ENCODE assay signal across 10 mouse cellular contexts in genomic region chr2:157070365-157070764, GRCm38 (mm10). TPM values are rescaled to one million over a fixed set of nuclear protein-coding genes. Genes with fewer than 3 reads are reported as not detected.
DNase-seq lines count a peak whose midpoint lies in the region; ATAC-seq and TF ChIP-seq lines count a peak whose summit lies in the region.
"Had no signal": no experiment of that assay in that cellular context is flagged by ENCODE, and none has a peak within 500 bp of the region (broad histone marks: within the 10 kb centered on the region; RNA-seq: fewer than 3 reads in every experiment).

No protein-coding gene starts in this region.

- ATAC-seq in heart, postnatal 0 days (ENCODE audit: insufficient read depth, low read depth), result peak; percentile 28; the same call in 1 of the 2 replicates
- no peak for ATAC-seq in limb, embryonic 12.5 days (ENCODE audit: insufficient number of reproducible peaks, insufficient read depth, low FRiP score, low TSS enrichment, low read depth)
- no peak for ATAC-seq in midbrain, embryonic 16.5 days
- ATAC-seq: Patski had no signal

- H3K27ac ChIP-seq in layer of hippocampus, adult 2 months, result peak overlapping the region; percentile 83
- H3K27ac ChIP-seq in heart, postnatal 0 days (ENCODE audit: low read depth), result peak overlapping the region; percentile 89
- peak overlapping the region; percentile 75 for H3K27ac ChIP-seq in limb, embryonic 12.5 days
- peak overlapping the region; percentile 45 for H3K27ac ChIP-seq in midbrain, embryonic 16.5 days (ENCODE audit: low read length)

- peaks cover 88% of the 10 kb centered on the region for H3K4me1 ChIP-seq in heart, postnatal 0 days (ENCODE audit: control insufficient read depth, insufficient read depth)
- H3K4me1 ChIP-seq in limb, embryonic 12.5 days (replicated peaks), result peaks cover 85% of the 10 kb centered on the region
- H3K4me1 ChIP-seq in midbrain, embryonic 16.5 days (ENCODE audit: control insufficient read depth, insufficient read depth, low read length), result peaks cover 74% of the 10 kb centered on the region

- WGBS in heart, postnatal 0 days, result 3% methylated on average over 9 of the region's 9 CpGs
- WGBS in limb, embryonic 12.5 days, result 61% methylated on average over 9 of the region's 9 CpGs
- 40% methylated on average over 9 of the region's 9 CpGs for WGBS in midbrain, embryonic 16.5 days

- no peak for TF ChIP-seq CTCF in layer of hippocampus, adult 2 months (conservative IDR thresholded peaks at IDR 0.05)
- no peak for TF ChIP-seq CTCF in heart, postnatal 0 days (IDR thresholded peaks at IDR 0.05; ENCODE audit: low read depth)

- H3K4me3 ChIP-seq in layer of hippocampus, adult 2 months, result no peak overlapping the region
- no peak overlapping the region for H3K4me3 ChIP-seq in heart, postnatal 0 days (ENCODE audit: low read depth, low read length)
- no peak overlapping the region for H3K4me3 ChIP-seq in limb, embryonic 12.5 days (replicated peaks)
- no peak overlapping the region for H3K4me3 ChIP-seq in midbrain, embryonic 16.5 days (ENCODE audit: low read depth, low read length)

- TF ChIP-seq EP300 in heart, postnatal 0 days (IDR thresholded peaks at IDR 0.05; ENCODE audit: low read depth), result peak; percentile 44; the same call in 1 of the 2 replicates

- no peaks in the 10 kb centered on the region for H3K27me3 ChIP-seq in heart, postnatal 0 days (ENCODE audit: control insufficient read depth, insufficient read depth, low read length)
- no peaks in the 10 kb centered on the region for H3K27me3 ChIP-seq in limb, embryonic 12.5 days
- no peaks in the 10 kb centered on the region for H3K27me3 ChIP-seq in midbrain, embryonic 16.5 days (ENCODE audit: control insufficient read depth, insufficient read depth, low read depth, low read length)
- H3K27me3 ChIP-seq: Patski had no signal

- H3K36me3 ChIP-seq in heart, postnatal 0 days (replicated peaks; ENCODE audit: control insufficient read depth, insufficient read depth, low read length), result peaks cover 6% of the 10 kb centered on the region; the same call in 1 of the 2 replicates
- H3K36me3 ChIP-seq in limb, embryonic 12.5 days, result peaks cover 35% of the 10 kb centered on the region
- 0 out of 2 replicates have a peak, but pooled peaks cover 2% of the 10 kb centered on the region for H3K36me3 ChIP-seq in midbrain, embryonic 16.5 days (ENCODE audit: control insufficient read depth, insufficient read depth, low read length)

- peak overlapping the region; percentile 32; the same call in 1 of the 2 replicates for H3K4me2 ChIP-seq in heart, postnatal 0 days (ENCODE audit: low read depth, low read length)
- no peak overlapping the region for H3K4me2 ChIP-seq in limb, embryonic 12.5 days
- H3K4me2 ChIP-seq in midbrain, embryonic 16.5 days (ENCODE audit: low read length), result peak overlapping the region; percentile 17; the same call in 1 of the 2 replicates

- peak overlapping the region; percentile 36; the same call in 1 of the 2 replicates for H3K9ac ChIP-seq in heart, postnatal 0 days (replicated peaks; ENCODE audit: low read depth, low read length)
- 0 out of 2 replicates have a peak overlapping the region, but pooled peaks have one; percentile 37 for H3K9ac ChIP-seq in limb, embryonic 12.5 days (replicated peaks)
- no peak overlapping the region for H3K9ac ChIP-seq in midbrain, embryonic 16.5 days (ENCODE audit: low read depth, low read length)

- no peak for DNase-seq in layer of hippocampus, adult 2 months (ENCODE audit: low spot score in 2 of 2)
- no peak for DNase-seq in layer of hippocampus, adult 9-10 months (ENCODE audit: low spot score)
- peak; percentile 52 to 59 for DNase-seq in cerebellum, adult 18-20 months
- peak; percentile 79 for DNase-seq in heart, postnatal 0 days (ENCODE audit: low spot score)
- no peak for DNase-seq in spleen, adult 12 weeks (ENCODE audit: low spot score)
- no peak for DNase-seq in ovary, postnatal 14 days (ENCODE audit: low spot score)

- no peaks in the 10 kb centered on the region for H3K9me3 ChIP-seq in heart, postnatal 0 days (replicated peaks; ENCODE audit: control insufficient read depth, low read length)
- no peaks in the 10 kb centered on the region for H3K9me3 ChIP-seq in limb, embryonic 12.5 days
- no peaks in the 10 kb centered on the region for H3K9me3 ChIP-seq in midbrain, embryonic 16.5 days (replicated peaks; ENCODE audit: control insufficient read depth, low read length, poor library complexity, severe bottlenecking)

RNA-seq across cellular contexts. Expression of gene Soga1, which starts 8.7 kb away (rescaled TPM):
- 10 to 100 TPM; 31.4 to 36.3 TPM for total RNA-seq in layer of hippocampus, adult 2 months (2021)
- total RNA-seq in heart, postnatal 0 days (2014; rRNA removed; ENCODE audit: low replicate concordance), result 21.0 and 48.5 TPM in 2 replicates
- 1.0 and 1.1 TPM in 2 replicates for polyA plus RNA-seq in heart, postnatal 0 days (2015; fragmentation: Nextera tagmentation; extraction: Ambion mirVana)
- 5.0 and 5.6 TPM in 2 replicates for polyA plus RNA-seq in limb, embryonic 12.5 days (2016; fragmentation: Nextera tagmentation; extraction: Ambion mirVana)
- 5.2 and 5.5 TPM in 2 replicates for polyA plus RNA-seq in midbrain, embryonic 16.5 days (2015; fragmentation: Nextera tagmentation; extraction: Ambion mirVana)

RNA-seq across cellular contexts. Expression of gene Tldc2, which starts 16.5 kb away (rescaled TPM):
- total RNA-seq in layer of hippocampus, adult 2 months (2021), result not detected
- not detected in 2 replicates for total RNA-seq in heart, postnatal 0 days (2014; rRNA removed; ENCODE audit: low replicate concordance)
- polyA plus RNA-seq in heart, postnatal 0 days (2015; fragmentation: Nextera tagmentation; extraction: Ambion mirVana), result not detected in 2 replicates
- polyA plus RNA-seq in limb, embryonic 12.5 days (2016; fragmentation: Nextera tagmentation; extraction: Ambion mirVana), result not detected in 2 replicates
- not detected in 2 replicates for polyA plus RNA-seq in midbrain, embryonic 16.5 days (2015; fragmentation: Nextera tagmentation; extraction: Ambion mirVana)
- total RNA-seq: layer of hippocampus, postnatal 14 days had no signal

Comparison
In these comparisons a context has a peak if more than half of its experiments do, and no peak if none do; other contexts are left out.
1. DNase-seq: peak in cerebellum, adult 18-20 months (2 of 2) and heart, postnatal 0 days (single experiment); none in layer of hippocampus, adult 2 months (0 of 2), layer of hippocampus, adult 9-10 months (single experiment), spleen, adult 12 weeks (single experiment) and ovary, postnatal 14 days (single experiment).
2. Peak in every context shown above with its lines, with median percentiles within 50 percentile points of each other: H3K27ac ChIP-seq.